Mouse (Mus musculus) lung, postnatal 0 days (tissue): Measurements from ENCODE around the gene Camk2g. TPM values are rescaled to one million over a fixed set of nuclear protein-coding genes. Genes with fewer than 3 reads are reported as not detected.

ENCODE experiments used
- ATAC-seq: fragments of 200-750 bp; cut with Nextera tagmentation; 2 replicates; pipeline ENCODE4 v1.8.0; 2017; ENCODE audit warnings: moderate library complexity
- DNase-seq: peaks from one replicate; pipeline ENCODE4 v3.0.0-alpha.2; 2016; ENCODE audit warnings: low spot score
- H3K27ac ChIP-seq: fragments of 300-500 bp; sonication (generic); 2 replicates; pipeline ENCODE4 v1.5.1; 2014; ENCODE audit warnings: antibody characterized with exemption, mild to moderate bottlenecking, low read length, mixed read lengths
- H3K27me3 ChIP-seq: fragments of 300-500 bp; sonication (generic); replicated peaks from 2 replicates; pipeline ENCODE4 v1.6.1; 2014; ENCODE audit warnings: low read length, mixed read lengths; ENCODE audit not compliant: insufficient read depth
- H3K36me3 ChIP-seq: fragments of 300-500 bp; sonication (generic); 2 replicates; pipeline ENCODE4 v1.6.1; 2014; ENCODE audit warnings: low read length, mixed read lengths; ENCODE audit not compliant: insufficient read depth
- H3K4me1 ChIP-seq: fragments of 300-500 bp; sonication (generic); 2 replicates; pipeline ENCODE4 v1.6.1; 2014; ENCODE audit warnings: antibody characterized with exemption, low read depth, low read length, mixed read lengths; ENCODE audit not compliant: insufficient read depth
- H3K4me2 ChIP-seq: fragments of 300-500 bp; sonication (generic); replicated peaks from 2 replicates; pipeline ENCODE4 v1.6.1; 2014; ENCODE audit warnings: low read depth, mild to moderate bottlenecking, low read length, moderate library complexity, mixed read lengths
- H3K4me3 ChIP-seq: fragments of 300-500 bp; sonication (generic); 2 replicates; pipeline ENCODE4 v1.5.1; 2014; ENCODE audit warnings: low read depth, low read length
- H3K9ac ChIP-seq: fragments of 300-500 bp; sonication (generic); replicated peaks from 2 replicates; pipeline ENCODE4 v1.6.1; 2014; ENCODE audit warnings: low read depth, mild to moderate bottlenecking
- H3K9me3 ChIP-seq: fragments of 300-500 bp; sonication (generic); 2 replicates; pipeline ENCODE4 v1.6.1; 2016; ENCODE audit warnings: low read length, mixed read lengths
- CTCF ChIP-seq: IDR thresholded peaks from 2 replicates; pipeline ENCODE4 v1.5.1; 2016; ENCODE audit warnings: antibody characterized with exemption, mild to moderate bottlenecking
- EP300 ChIP-seq: IDR thresholded peaks from 2 replicates; pipeline ENCODE4 v1.6.1; 2016; ENCODE audit warnings: antibody characterized with exemption, mild to moderate bottlenecking, control low read depth
- WGBS: fragments of 180-500 bp; shearing (Covaris S2); extraction: QIAGEN DNeasy Blood & Tissue Kit; methylation state at CpG from one replicate; pipeline ENCODE4 v1.1.7; 2014; 5-methylcytosine and 5-hydroxymethylcytosine counted together
- polyA plus RNA-seq: library from polyadenylated mRNA; unstranded; fragments of >200 nt; fragmentation: Nextera tagmentation; extraction: Ambion mirVana; gene quantifications from 2 replicates; pipeline ENCODE4 v1.2.1, GENCODE M21; 2015

Camk2g gene
- polyA plus RNA-seq, 1 experiment from 2014 or later, result 36.6 TPM

DNA sequence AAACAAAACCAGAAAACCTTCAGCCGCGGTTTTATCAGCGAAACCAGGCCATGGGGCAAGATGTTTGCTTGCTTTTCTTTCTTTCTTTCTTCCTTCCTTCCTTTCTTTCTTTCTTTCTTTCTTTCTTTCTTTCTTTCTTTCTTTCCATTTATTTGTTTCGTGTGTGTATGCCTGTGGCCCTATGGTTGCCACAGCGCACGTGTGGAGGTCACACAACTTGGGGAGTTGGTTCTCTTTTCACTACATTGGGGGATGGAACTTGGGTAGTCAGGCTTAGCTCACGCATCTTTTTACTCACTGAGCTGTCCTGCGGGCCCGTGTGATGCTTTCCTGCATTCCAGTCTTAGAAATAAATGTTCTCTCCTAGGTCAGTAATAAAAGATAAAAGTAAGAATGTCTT lies 701 bp upstream of the Camk2g start:
- H3K4me1 ChIP-seq, result peaks cover 6% of the 10 kb centered on the region; the same call in 1 of the 2 replicates
- no peaks in the 10 kb centered on the region for H3K27me3 ChIP-seq
- TF ChIP-seq EP300 (no peak), CTCF (no peak)
- no peaks in the 10 kb centered on the region for H3K9me3 ChIP-seq
- H3K27ac ChIP-seq, result no peak overlapping the region
- ATAC-seq (no peak), DNase-seq (no peak)
- H3K4me3 ChIP-seq, result peak overlapping the region; percentile 80
- H3K4me2 ChIP-seq, result peak overlapping the region; percentile 99
- WGBS, result 19% methylated on average over 9 of the region's 9 CpGs
- 0 out of 2 replicates have a peak, but pooled peaks cover 6% of the 10 kb centered on the region for H3K36me3 ChIP-seq
- H3K9ac ChIP-seq, result 0 out of 2 replicates have a peak overlapping the region, but pooled peaks have one; percentile 50

DNA sequence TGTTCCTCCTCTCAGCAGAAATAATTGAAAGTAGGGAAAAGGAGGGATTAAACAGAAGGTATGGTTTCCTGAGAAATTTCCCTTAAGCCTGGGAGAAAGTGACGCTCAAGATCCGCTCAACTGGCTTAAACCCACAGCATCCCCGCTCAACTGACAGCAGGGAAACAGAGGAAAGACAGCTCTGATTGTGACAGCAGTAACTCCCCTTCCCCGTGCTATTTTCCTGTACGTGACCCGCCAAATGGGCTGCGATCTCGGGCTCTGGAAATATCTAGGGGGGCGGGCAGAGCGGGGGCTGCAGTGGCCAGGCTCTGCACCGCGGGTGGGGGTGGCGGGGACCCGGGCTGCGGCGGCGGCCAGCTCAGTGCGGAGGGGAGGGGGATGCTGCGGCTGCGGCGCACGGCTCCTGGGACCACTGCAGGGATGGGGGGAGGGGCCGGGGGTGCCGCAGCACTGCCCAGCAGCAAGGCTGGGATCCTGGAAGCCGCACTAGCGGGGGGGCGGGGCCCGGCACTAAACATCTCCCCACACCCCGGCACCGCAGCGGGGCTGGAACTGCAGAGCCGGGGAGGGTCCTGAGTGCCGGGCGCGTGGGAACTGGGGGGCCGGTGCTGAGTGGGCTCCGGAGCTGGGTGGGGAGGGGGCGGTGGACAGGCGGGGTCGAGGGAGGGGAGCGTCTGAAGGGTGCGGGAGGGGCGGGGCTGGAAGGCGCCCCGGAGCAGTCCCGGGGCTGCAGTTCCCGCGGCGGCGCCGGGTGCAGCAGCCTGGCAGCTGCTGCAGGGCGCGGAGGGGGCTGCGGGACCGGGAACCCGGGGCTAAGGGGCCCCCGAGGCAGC lies 748 bp downstream of the Camk2g start:
- Histone ChIP-seq H3K9ac (peak overlapping the region; percentile 45), H3K27me3 (no peaks in the 10 kb centered on the region), H3K4me1 (peaks cover 6% of the 10 kb centered on the region; the same call in 1 of the 2 replicates), H3K9me3 (no peaks in the 10 kb centered on the region), H3K27ac (peak overlapping the region; percentile 59), H3K36me3 (0 out of 2 replicates have a peak, but pooled peaks cover 7% of the 10 kb centered on the region), H3K4me3 (peak overlapping the region; percentile 80), H3K4me2 (peak overlapping the region; percentile 99)
- TF ChIP-seq CTCF (no peak), EP300 (no peak)
- 1% methylated on average over 24 of the region's 57 CpGs for WGBS
- DNase-seq, result peak; percentile 44
- ATAC-seq, result peak; percentile 27

- no peak overlapping the region for H3K9ac ChIP-seq
- DNase-seq (no peak), ATAC-seq (no peak)
- peak overlapping the region; percentile 80 for H3K4me3 ChIP-seq
- no peaks in the 10 kb centered on the region for H3K27me3 ChIP-seq
- no peak for TF ChIP-seq CTCF
- TF ChIP-seq EP300, result no peak
- 0 out of 2 replicates have a peak, but pooled peaks cover 7% of the 10 kb centered on the region for H3K36me3 ChIP-seq
- WGBS, result 60% methylated on average over 8 of the region's 8 CpGs
- no peaks in the 10 kb centered on the region for H3K9me3 ChIP-seq
- no peak overlapping the region for H3K27ac ChIP-seq
- peaks cover 6% of the 10 kb centered on the region; the same call in 1 of the 2 replicates for H3K4me1 ChIP-seq
- peak overlapping the region; percentile 99 for H3K4me2 ChIP-seq
Measured at GRCm38 (mm10) chr14:20792243-20792921, 1.5 kb downstream of the Camk2g start.

- Histone ChIP-seq H3K9ac (no peak overlapping the region), H3K4me3 (no peak overlapping the region), H3K27me3 (no peaks in the 10 kb centered on the region), H3K36me3 (0 out of 2 replicates have a peak, but pooled peaks cover 7% of the 10 kb centered on the region), H3K4me1 (peaks cover 11% of the 10 kb centered on the region), H3K9me3 (no peaks in the 10 kb centered on the region), H3K27ac (no peak overlapping the region), H3K4me2 (no peak overlapping the region)
- DNase-seq, result peak; percentile 24
- no peak for ATAC-seq
- TF ChIP-seq CTCF (peak; percentile 64), EP300 (no peak)
- WGBS, result 64% methylated on average over 16 of the region's 16 CpGs
Measured at GRCm38 (mm10) chr14:20791511-20792242, 2.2 kb downstream of the Camk2g start.

DNA sequence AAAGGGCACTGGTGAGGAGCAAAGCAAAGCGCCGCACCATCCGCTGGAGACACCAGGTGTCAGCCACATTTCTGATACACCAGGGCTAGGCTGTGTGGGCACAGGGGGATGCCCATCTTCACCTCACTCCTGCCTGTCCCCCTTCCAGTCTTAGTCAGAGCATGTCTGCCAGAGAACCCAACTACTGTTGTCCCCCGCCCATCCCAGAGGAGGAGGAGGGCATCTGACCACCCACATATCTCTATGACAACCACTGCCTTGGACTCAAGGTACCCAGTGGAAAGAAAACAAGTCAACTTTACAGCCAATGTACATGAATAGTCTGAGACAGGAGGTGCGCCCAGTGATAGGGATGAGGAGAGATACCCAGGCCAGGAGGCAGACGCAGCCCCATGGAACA lies 2.9 kb downstream of the Camk2g start:
- H3K4me1 ChIP-seq, result peaks cover 18% of the 10 kb centered on the region
- 93% methylated on average over 6 of the region's 6 CpGs for WGBS

More for the DNA sequence above, 2.9 kb downstream of the Camk2g start:
- Histone ChIP-seq H3K27ac (no peak overlapping the region), H3K4me3 (no peak overlapping the region), H3K9me3 (no peaks in the 10 kb centered on the region), H3K4me2 (no peak overlapping the region), H3K9ac (no peak overlapping the region), H3K27me3 (no peaks in the 10 kb centered on the region), H3K36me3 (0 out of 2 replicates have a peak, but pooled peaks cover 7% of the 10 kb centered on the region)
- no peak for TF ChIP-seq CTCF
- no peak for TF ChIP-seq EP300
- no peak for ATAC-seq
- no peak for DNase-seq
